Mouse (Mus musculus): ENCODE results near the gene Gm20671.
"Not testable (repeated sequence)": the region's sequence is repeated elsewhere in the genome, so short reads cannot be mapped to it uniquely, and the experiment has no call there.

Gene Gm20671

GRCm38 (mm10) chr5:32784726-32785125, 42.2 kb downstream of the Gm20671 start:
- no peak for DNase-seq

GRCm38 (mm10) chr5:32781596-32781995, 45.3 kb downstream of the Gm20671 start:
- DNase-seq, result no peak

- no peak for DNase-seq
These were observed 48.7 kb downstream of the Gm20671 start for GRCm38 (mm10) chr5:32778168-32778567.

- DNase-seq, result no peak
These were observed 54.5 kb downstream of the Gm20671 start for GRCm38 (mm10) chr5:32772361-32772760.

GRCm38 (mm10) chr5:32767636-32768373, 59.1 kb downstream of the Gm20671 start:
- no peak for DNase-seq

GRCm38 (mm10) chr5:32767004-32767403, 59.9 kb downstream of the Gm20671 start:
- no peak for DNase-seq

- DNase-seq, result no peak
These were observed 65.3 kb downstream of the Gm20671 start for GRCm38 (mm10) chr5:32761566-32762140.

- no peak for DNase-seq
These were observed 66.1 kb downstream of the Gm20671 start for GRCm38 (mm10) chr5:32760787-32761186.

GRCm38 (mm10) chr5:32760352-32760751, 66.6 kb downstream of the Gm20671 start:
- DNase-seq, result not testable (repeated sequence)

- no peak for DNase-seq
These were observed 67.2 kb downstream of the Gm20671 start for GRCm38 (mm10) chr5:32759662-32760061.

- no peak for DNase-seq
These were observed 70.8 kb downstream of the Gm20671 start for GRCm38 (mm10) chr5:32756141-32756540.

GRCm38 (mm10) chr5:32751736-32752135, 75.2 kb downstream of the Gm20671 start:
- no peak for DNase-seq

GRCm38 (mm10) chr5:32748936-32749335, 78.0 kb downstream of the Gm20671 start:
- no peak for DNase-seq

GRCm38 (mm10) chr5:32747650-32748375, 79.1 kb downstream of the Gm20671 start:
- DNase-seq, result peak; percentile 57

GRCm38 (mm10) chr5:32745705-32746655, 80.9 kb downstream of the Gm20671 start:
- peak; percentile 73 for DNase-seq

GRCm38 (mm10) chr5:32742149-32742548, 84.8 kb downstream of the Gm20671 start:
- peak; percentile 85 for DNase-seq

- peak; percentile 74 for DNase-seq
These were observed 85.5 kb downstream of the Gm20671 start for GRCm38 (mm10) chr5:32741377-32741776.

- not testable (repeated sequence) for DNase-seq
These were observed 86.1 kb downstream of the Gm20671 start for GRCm38 (mm10) chr5:32740850-32741249.

- DNase-seq, result no peak
These were observed 86.8 kb downstream of the Gm20671 start for GRCm38 (mm10) chr5:32740138-32740537.

GRCm38 (mm10) chr5:32736770-32737169, 90.1 kb downstream of the Gm20671 start:
- DNase-seq, result not testable (repeated sequence)

- DNase-seq, result no peak
These were observed 91.1 kb downstream of the Gm20671 start for GRCm38 (mm10) chr5:32735779-32736178.

- DNase-seq, result not testable (repeated sequence)
These were observed 93.0 kb downstream of the Gm20671 start for GRCm38 (mm10) chr5:32733892-32734291.

- DNase-seq, result no peak
These were observed 98.1 kb downstream of the Gm20671 start for GRCm38 (mm10) chr5:32728851-32729250.

Measured in right cerebral cortex, adult 18-20 months (tissue).